Mouse (Mus musculus) cortical plate, adult 2 months (tissue): ENCODE data around the gene Fam71f2. TPM values are rescaled to one million over a fixed set of nuclear protein-coding genes. Genes with fewer than 3 reads are reported as not detected.

ENCODE experiments used
- H3K27ac ChIP-seq: fragments of 200-500 bp; 2 replicates; pipeline ENCODE4 v1.5.1; 2012; ENCODE audit warnings: low read length, control low read depth, inconsistent platforms; ENCODE audit not compliant: insufficient read depth
- H3K4me1 ChIP-seq: fragments of 200-500 bp; 2 replicates; pipeline ENCODE4 v1.6.1; 2011; ENCODE audit warnings: low read length; ENCODE audit not compliant: control insufficient read depth, insufficient read depth
- H3K4me3 ChIP-seq: fragments of 200-500 bp; 2 replicates; pipeline ENCODE4 v1.5.1; 2011; ENCODE audit warnings: mild to moderate bottlenecking, low read length, control low read depth; ENCODE audit not compliant: insufficient read depth
- CTCF ChIP-seq: fragments of 200-500 bp; IDR thresholded peaks from 2 replicates; pipeline ENCODE4 v1.5.1; 2011; ENCODE audit warnings: mild to moderate bottlenecking, control low read depth, low read length; ENCODE audit not compliant: insufficient read depth; ENCODE audit errors: extremely low read depth
- POLR2A ChIP-seq: fragments of 200-500 bp; IDR thresholded peaks from 2 replicates; pipeline ENCODE4 v1.6.1; 2011; ENCODE audit warnings: mild to moderate bottlenecking, low read length, control low read depth; ENCODE audit not compliant: insufficient read depth; ENCODE audit errors: extremely low read depth
- polyA plus RNA-seq: library from polyadenylated mRNA; depleted of rRNA; stranded (reverse); fragments of >200 nt; gene quantifications from 2 replicates; pipeline ENCODE4 v1.2.3, GENCODE M21; 2012

Fam71f2 gene
- polyA plus RNA-seq, 1 experiment = 1.7 TPM

DNA sequence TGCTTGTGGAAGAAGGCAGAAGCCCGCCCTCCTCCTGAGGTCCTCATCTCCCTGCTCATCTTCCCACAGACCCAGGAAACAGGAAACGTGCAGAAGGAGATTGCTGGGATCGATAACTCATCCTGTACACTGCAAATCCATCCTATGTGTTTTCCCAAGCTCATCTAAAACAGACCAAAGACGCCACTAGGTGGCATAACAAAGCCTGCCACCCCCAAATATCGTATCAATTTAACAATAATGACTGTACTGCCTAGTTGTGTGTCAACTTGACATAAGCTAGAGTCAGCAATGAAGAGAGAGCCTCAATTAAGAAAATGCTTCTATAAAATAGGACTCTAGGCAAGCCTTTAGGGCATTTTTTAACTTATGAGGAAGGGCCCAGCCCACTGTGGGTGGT lies 24.3 kb downstream of the Fam71f2 start:
- TF ChIP-seq CTCF = no peak
- TF ChIP-seq POLR2A = no peak
- no peak overlapping the region for H3K27ac ChIP-seq
- no peaks in the 10 kb centered on the region for H3K4me1 ChIP-seq
- no peak overlapping the region for H3K4me3 ChIP-seq

DNA sequence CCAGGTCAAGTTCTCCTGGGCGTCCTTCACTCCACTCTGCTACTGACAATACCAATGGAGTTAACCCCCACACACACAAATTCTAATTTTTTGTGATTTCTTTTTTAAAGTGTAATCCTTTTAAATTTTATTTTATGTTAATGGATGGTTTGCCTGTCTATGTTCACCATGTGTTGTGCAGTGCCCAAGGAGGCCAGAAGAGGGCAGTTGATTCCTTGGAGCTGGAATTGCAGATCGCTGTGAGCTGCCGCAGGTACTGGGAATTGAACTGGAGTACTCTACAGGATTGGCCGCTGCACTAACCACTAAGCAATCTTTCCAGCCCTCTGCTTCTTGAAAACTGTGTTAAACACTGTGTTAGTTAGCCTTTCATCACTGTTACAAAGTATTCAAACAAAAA lies 26.1 kb downstream of the Fam71f2 start:
- Histone ChIP-seq H3K27ac (no peak overlapping the region), H3K4me1 (no peaks in the 10 kb centered on the region), H3K4me3 (no peak overlapping the region)
- TF ChIP-seq CTCF = no peak
- no peak for TF ChIP-seq POLR2A

DNA sequence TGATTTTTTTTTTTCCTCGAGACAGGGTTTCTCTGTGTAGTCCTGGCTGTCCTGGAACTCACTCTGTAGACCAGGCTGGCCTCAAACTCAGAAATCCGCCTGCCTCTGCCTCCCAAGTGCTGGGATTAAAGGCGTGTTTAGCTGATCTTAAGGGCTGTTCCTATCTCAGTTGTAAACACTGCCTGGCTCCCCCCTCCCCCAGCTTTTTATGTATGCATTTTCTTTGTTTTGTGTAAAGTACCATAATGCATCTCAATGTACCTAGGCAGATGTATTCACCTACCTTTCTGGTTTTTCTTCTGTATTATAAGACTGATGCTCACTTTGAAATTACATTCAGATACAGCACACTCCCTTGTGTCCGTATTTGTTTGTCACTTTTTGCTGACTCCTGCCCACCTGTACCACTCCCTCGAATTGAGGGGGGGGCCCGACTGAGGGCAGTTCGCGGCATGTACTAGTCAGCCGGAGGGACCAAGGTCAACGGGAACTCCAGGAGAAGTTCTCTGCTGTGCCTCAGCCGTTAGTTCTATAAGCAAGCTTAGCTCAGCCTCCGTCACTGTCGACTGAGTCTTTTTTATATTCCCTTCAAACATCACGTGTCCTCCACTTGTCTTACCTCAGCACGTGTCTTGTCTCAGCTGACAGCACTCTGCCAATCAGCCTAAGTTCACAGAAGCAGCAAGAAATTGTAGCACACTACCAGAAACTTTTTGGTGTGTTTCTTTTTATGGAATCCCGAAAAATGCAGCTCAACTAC lies 29.6 kb downstream of the Fam71f2 start:
- Histone ChIP-seq H3K4me3 (no peak overlapping the region), H3K4me1 (no peaks in the 10 kb centered on the region), H3K27ac (no peak overlapping the region)
- no peak for TF ChIP-seq CTCF
- TF ChIP-seq POLR2A = no peak

DNA sequence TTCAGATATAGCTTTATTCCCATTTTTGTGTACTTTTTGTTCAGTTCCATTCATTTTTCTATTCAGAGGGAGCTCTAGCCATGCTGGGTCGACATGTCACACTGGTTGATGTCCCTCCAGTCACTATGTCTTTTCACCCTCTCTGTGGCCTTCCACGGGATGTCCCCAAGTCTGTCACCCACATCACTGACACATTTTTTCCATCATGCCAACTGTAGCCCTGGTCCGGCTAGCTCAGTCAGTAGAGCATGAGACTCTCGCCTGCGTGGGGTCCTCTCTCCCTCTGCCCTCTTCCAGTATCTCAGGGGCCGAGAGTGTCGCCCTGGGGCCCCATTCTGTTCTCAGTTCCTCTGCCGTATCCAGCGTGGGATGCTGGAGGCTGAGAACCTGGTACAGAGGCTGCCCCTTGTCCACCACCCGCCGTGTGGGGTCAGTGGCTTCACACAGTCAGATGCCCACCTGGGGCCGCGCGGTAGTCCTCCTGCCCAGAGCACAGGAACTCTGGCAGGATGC lies 34.4 kb downstream of the Fam71f2 start:
- TF ChIP-seq CTCF (no peak), POLR2A (no peak)
- no peak overlapping the region for H3K27ac ChIP-seq
- H3K4me3 ChIP-seq = no peak overlapping the region
- no peaks in the 10 kb centered on the region for H3K4me1 ChIP-seq

DNA sequence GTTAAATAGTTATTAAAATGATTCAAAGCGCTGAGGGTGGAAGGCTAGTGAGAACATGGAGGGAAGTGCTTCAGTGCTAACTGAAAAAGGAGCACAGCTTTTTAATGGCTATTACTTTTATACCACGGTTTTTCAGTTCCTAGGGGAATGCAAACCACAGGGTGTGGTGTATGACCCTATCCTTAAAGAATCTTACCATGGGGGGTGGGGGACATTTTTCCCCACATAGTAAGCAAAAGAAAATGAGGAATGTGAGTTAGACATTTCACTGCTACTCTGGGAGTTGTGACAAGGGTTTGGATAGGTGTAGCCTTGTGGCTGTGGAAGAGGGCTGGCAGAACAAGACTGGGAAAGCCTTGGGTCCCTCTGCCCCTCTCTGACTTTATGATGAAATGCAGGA lies 37.9 kb downstream of the Fam71f2 start:
- no peaks in the 10 kb centered on the region for H3K4me1 ChIP-seq
- no peak overlapping the region for H3K27ac ChIP-seq
- no peak overlapping the region for H3K4me3 ChIP-seq
- TF ChIP-seq POLR2A (no peak), CTCF (no peak)

DNA sequence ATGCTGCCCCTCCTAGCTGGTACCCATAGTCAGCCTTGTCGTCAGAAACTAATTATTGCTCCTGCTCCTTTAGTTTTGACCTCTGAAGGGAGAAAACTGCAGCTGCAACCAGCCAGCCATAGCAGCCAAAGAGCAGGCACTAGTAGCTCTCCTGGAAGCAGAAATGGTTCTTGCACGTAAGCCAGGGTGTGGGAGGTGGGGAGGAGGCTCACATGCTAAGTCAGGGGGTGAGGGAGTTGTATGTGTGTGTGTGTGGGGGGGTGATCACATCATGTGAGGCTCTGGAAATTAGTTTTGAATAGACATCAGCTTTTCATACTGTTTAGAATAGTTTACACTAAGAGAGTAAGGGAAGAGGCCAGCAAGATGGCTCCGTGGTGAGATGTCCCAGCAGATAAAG lies 38.5 kb downstream of the Fam71f2 start:
- no peaks in the 10 kb centered on the region for H3K4me1 ChIP-seq
- no peak for TF ChIP-seq CTCF
- H3K4me3 ChIP-seq = no peak overlapping the region
- H3K27ac ChIP-seq = no peak overlapping the region

DNA sequence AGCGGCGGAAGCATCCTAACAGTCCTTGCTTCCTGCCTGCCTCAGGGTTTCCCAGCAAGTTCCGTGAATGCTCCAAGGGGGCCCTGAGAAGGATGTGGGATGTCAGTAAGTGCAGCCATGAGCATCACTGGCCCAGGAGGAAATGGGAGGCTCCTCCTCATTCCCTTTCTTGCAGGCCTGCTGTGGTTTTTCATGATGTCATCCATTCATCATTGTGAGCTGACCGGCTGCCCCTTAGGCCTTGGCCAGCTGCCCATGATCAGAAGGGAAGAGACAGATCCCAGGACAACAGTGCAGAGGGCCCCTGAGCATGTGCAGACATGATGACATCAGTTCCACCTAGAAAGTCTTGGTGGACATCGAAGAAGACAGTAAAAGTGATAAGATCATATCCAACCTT lies 39.5 kb downstream of the Fam71f2 start, which contains the start of gene Fam71f1:
Gene Fam71f1 (plus strand): TSS at position 262 of the 400 bp plus-strand sequence.
- TF ChIP-seq CTCF (no peak), POLR2A (no peak)
- Histone ChIP-seq H3K4me1 (no peaks in the 10 kb centered on the region), H3K27ac (no peak within 1 kb of the TSS), H3K4me3 (no peak within 1 kb of the TSS)

DNA sequence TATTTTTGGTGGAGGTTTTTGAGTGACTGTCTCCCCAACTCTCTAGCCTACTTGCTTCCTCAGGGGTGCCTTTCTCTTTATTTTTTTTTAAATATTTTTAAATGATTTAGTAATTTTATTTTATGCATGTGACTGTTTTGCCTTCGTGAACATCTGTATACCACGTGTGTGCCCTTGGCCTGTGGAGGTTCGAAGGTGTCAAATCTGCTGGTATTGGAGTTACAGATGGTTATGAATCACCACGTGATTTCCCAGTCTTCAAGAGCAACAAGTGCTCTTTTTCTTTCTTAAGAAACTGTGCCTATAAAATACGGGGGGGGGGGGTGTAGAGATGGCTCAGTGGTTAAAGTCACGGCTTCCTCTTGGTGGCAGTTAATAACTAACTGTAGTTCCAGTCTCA lies 42.2 kb downstream of the Fam71f2 start:
- Histone ChIP-seq H3K4me1 (no peaks in the 10 kb centered on the region), H3K27ac (no peak overlapping the region), H3K4me3 (no peak overlapping the region)
- TF ChIP-seq CTCF (no peak), POLR2A (no peak)

DNA sequence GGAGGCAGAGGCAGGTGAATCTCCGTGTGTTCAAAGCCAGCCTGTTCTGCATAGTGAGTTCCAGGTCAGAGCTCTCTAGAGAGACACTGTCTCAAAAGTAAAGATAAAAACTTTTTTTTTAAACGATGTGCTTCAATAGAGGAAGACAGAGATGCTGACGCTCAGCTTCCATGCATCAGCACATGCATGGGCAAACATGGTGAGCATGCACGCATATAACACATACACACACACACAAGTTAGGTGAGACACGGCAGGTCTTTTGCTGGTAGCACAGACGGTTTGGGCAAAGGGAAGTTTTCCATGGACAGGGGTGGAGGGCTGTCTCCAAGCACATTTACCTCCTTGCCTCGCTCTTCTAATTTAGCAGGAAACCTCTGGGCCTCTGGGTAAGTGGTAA lies 42.8 kb downstream of the Fam71f2 start:
- Histone ChIP-seq H3K27ac (no peak overlapping the region), H3K4me1 (no peaks in the 10 kb centered on the region), H3K4me3 (no peak overlapping the region)
- TF ChIP-seq CTCF (no peak), POLR2A (no peak)

DNA sequence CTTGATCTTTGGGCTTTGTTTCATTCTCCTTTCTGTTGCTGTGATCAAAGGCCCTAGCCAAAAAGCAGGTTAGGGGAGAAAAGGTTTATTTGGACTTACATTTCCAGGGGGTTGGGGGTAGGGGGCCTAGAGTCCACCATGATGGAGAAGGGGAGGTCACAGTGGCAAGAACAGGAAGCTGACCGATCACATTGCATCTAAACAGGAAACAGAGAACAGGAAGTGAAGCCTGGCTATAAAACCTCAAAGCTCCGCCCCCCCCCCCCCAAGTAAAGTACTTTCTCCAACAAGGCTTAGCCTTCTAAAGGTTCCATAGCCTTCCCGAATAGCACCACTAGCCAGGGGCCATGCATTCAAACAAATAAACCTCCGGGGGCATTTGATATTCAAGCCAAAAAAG lies 43.3 kb downstream of the Fam71f2 start:
- H3K4me1 ChIP-seq = no peaks in the 10 kb centered on the region
- TF ChIP-seq CTCF (no peak), POLR2A (no peak)
- no peak overlapping the region for H3K4me3 ChIP-seq
- no peak overlapping the region for H3K27ac ChIP-seq

DNA sequence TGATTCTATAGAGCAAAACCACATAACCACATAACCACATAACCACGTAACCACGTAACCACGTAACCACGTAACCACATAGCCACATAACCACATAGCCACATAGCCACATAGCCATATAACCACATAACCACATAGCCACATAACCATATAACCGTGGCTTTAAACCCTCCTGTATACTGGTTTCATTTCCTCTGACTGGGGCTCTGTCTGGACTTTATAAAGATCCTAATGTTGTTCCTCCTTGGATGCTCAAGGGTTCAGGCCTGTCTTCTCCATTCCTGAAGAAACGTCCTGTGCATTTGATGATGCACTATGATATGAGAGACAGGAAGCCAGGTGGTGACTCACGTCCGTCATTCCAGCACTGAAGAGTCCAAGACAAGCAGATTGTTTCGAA lies 47.6 kb downstream of the Fam71f2 start:
- TF ChIP-seq POLR2A = no peak
- TF ChIP-seq CTCF = no peak
- Histone ChIP-seq H3K4me3 (no peak overlapping the region), H3K4me1 (no peaks in the 10 kb centered on the region), H3K27ac (no peak overlapping the region)
